Mouse (Mus musculus) kidney, embryonic 15.5 days (tissue): ENCODE data around the gene Lrrfip1. TPM values are rescaled to one million over a fixed set of nuclear protein-coding genes. Genes with fewer than 3 reads are reported as not detected.

Source experiments
- polyA plus RNA-seq: library from polyadenylated mRNA; unstranded; fragments of >200 nt; fragmentation: Nextera tagmentation; extraction: Ambion mirVana; gene quantifications from 2 replicates; pipeline ENCODE4 v1.2.1, GENCODE M21; 2015

The Lrrfip1 gene
- polyA plus RNA-seq, 1 experiment from 2014 or later: 43.9 TPM

Other genes starting within 250 kb of the Lrrfip1 start
- gene Col6a3, start 154.8 kb upstream of the Lrrfip1 start, polyA plus RNA-seq: 27.1 and 39.0 TPM in 2 replicates
- gene Mlph, start 83.7 kb upstream of the Lrrfip1 start, polyA plus RNA-seq: 0.38 and 0.48 TPM in 2 replicates
- gene Prlh, start 45.6 kb upstream of the Lrrfip1 start, polyA plus RNA-seq: not detected in 2 replicates
- 8.3 and 9.6 TPM in 2 replicates for gene Rab17, start 29.1 kb upstream of the Lrrfip1 start, polyA plus RNA-seq
- 0.61 and 1.5 TPM in 2 replicates for gene Rbm44, start 146.4 kb downstream of the Lrrfip1 start, polyA plus RNA-seq
- gene Ramp1, start 181.1 kb downstream of the Lrrfip1 start, polyA plus RNA-seq: 2.4 and 2.5 TPM in 2 replicates